Mouse (Mus musculus) layer of hippocampus, adult 9-10 months (tissue): Measurements from ENCODE around the gene Ccdc152.
"Not testable (repeated sequence)": the region's sequence is repeated elsewhere in the genome, so short reads cannot be mapped to it uniquely, and the experiment has no call there.

Experiments
- DNase-seq: peaks from one replicate; pipeline ENCODE4 v3.0.0; 2022; ENCODE audit warnings: low spot score

Gene Ccdc152

GRCm38 (mm10) chr15:3277391-3277790 lies 25.9 kb downstream of the Ccdc152 start:
- no peak for DNase-seq

DNA sequence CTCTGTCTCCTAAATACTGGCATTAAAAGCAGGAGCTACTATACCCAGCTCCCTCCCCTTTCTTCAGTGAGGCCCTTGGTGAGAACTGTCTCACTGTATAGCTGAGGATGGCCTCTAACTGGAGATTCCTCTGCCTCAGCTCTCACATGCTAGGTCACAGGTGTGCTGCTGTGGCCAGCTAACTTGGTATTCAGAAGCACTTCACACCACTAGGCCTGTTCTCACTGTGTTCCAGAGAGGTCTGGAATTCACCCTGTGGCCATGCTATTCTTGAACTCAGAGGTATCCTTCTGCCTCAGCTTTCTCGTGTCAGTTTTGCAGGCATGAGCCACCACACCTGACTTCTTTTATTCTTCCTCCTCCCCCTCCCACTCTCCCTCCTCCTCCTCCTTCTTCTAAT lies 30.1 kb downstream of the Ccdc152 start:
- DNase-seq, result no peak

DNA sequence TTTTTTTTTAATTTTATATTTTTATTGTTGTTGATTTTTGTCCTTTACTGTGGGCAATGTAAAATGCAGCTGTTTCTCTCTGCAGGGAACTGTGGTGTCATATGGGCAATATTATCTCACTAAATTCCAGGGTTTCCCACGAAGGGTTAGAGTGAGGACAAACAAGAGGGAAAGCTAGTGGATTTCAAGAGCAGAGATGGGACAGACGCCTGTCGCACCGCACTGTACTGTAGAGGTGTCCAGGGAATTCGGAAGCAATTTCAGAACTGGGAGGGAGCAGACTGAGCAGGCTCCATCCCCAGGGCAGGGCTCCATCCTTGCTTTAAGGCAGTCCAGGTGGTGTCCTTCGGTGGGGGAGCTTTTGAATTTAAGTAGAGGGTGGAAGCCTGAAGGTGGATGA lies 32.1 kb downstream of the Ccdc152 start:
- DNase-seq, result no peak

DNA sequence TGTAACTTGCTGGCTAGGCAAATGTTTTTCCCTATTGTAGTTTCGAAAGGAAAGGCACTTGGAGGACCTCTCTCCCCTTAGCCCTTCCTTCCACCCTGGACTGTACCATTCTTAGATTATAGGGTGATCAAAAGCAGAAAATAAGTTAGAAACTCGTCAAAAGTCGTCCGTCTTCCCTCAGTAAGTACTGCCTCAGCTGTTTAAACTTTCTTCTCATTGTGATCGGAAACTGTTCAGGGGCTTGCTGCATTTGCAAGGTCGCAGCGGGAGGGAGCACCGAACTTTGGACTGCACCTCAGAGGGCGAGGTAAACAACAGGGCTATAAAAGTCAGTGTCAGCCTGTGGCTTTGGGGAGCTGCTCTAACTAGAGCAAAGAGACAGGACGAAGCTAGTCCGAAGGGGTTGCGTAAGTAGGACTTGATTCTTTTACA lies 32.7 kb downstream of the Ccdc152 start:
- peak; percentile 59 for DNase-seq

DNA sequence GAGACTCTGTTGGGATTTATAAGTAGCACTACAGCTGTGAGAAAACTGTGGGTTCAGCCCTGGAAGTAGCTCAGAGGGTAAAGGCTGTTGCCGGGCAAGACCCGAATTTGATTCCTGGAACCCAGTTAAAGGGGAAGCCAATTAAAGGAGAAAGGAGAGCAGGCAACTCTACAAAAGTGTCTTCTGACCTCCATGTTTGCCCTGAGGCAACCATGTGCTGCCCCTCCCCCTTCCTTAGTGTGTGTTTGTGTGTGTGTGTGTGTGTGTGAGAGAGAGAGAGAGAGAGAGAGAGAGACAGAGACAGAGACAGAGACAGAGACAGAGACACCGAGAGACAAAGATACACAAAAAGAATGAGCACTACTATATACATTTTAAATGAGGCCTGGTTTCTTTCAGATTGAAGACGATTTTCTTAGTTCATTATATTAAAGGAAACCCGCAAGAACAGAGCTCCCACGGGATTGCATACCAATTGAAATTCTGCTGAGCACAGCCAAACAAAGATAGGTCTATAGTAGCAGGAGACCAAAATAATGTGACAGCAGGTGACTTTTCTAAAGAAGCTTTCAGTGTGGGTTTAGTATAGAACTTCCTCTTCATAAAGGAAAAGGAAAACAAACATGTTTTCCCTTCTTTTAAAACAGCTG lies 33.2 kb downstream of the Ccdc152 start:
- no peak for DNase-seq

GRCm38 (mm10) chr15:3269496-3269895 lies 33.8 kb downstream of the Ccdc152 start:
- DNase-seq, result no peak

GRCm38 (mm10) chr15:3268247-3268646 lies 35.1 kb downstream of the Ccdc152 start, which contains the start of gene Selenop:
TSS of gene Selenop (plus strand) at chr15:3268547.
- no peak for DNase-seq

GRCm38 (mm10) chr15:3264828-3265227 lies 38.5 kb downstream of the Ccdc152 start:
- no peak for DNase-seq

DNA sequence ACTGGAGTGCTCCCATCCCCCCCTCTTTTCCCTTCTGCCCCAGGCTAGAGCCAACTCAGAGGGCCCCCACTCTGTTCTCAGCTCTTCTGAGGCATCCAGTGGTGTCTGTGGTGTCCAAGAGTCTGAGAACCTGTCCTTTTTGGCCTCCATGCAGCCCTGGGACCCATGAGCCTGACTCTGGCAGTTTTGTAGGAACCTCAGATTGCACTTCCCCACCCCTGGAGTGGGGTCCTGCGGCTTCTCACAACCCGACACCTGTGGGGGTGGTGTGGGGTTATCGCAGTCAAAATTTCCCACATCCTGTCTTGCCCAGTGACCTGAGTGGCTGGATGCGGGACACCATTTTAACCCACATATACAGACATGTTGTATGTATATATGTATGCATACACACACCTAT lies 39.0 kb downstream of the Ccdc152 start:
- DNase-seq, result no peak

- DNase-seq, result no peak
Observed at GRCm38 (mm10) chr15:3262883-3263282, 40.4 kb downstream of the Ccdc152 start.

DNA sequence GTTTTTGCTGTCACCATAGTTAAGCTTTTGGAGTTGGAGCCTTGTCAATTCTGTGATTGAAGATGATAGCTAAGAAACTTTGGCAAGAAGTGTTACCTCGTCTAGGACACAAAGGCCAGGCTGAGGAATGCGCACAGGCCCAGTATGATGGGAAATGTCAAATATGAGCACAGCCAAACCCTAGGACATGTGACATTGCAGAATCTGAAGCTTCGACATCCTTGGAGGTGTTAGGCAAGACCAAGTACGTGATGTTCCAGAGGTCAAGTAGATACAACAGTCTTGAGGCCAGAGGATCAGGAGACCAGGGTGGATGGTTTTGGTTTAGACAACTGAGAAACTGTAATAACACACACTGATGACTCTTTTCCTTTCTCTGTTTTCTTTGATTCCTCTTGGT lies 43.0 kb downstream of the Ccdc152 start:
- DNase-seq, result no peak

GRCm38 (mm10) chr15:3259025-3259424 lies 44.3 kb downstream of the Ccdc152 start:
- DNase-seq, result no peak

DNA sequence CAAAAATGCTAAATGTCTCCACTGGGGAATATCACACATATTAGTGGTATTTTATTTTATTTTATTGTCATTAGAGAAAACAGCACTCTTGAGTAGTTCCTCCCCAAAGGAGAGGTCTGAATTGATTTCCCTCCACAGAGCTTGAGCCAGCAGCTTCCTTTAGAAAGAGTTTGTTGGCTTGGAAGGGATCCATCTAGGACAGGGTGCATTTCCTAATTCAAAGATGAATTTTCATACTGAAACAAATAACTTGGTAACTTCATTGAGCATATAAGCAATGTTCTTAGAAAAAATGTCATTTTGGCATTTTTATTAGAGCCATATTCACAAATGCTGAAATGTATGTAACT lies 51.6 kb downstream of the Ccdc152 start:
- no peak for DNase-seq

DNA sequence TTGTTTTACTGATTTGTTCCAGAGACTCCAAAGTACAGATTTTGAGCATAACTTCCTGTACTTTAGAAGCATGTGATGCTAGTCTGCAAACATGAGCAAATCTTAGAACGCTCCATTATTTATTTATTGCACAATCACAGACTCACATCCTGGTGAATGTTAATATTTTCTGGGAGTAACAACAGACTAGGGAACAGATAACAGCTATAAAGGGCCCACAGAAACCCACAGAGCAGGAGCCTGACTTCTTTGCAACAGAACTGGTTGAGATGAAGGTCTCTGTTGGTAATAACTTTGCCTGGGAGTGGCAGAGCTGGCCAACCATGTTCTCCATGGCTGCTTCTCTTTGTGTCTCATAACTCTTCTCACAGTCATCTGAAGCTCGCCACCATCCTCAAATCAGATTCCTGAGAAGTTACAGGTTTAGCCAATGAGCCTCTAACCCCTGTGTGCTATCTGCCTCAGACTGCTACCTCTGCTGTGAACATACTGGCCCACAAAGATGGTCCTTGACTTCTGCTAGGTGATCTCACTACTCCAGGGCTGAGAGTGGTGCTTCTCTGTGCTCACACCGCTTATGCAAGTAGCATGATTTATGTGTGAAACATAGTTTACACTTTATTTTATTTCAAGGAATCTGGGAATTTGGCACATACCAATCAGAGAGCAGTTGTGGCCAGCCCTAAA lies 52.2 kb downstream of the Ccdc152 start:
- no peak for DNase-seq

DNA sequence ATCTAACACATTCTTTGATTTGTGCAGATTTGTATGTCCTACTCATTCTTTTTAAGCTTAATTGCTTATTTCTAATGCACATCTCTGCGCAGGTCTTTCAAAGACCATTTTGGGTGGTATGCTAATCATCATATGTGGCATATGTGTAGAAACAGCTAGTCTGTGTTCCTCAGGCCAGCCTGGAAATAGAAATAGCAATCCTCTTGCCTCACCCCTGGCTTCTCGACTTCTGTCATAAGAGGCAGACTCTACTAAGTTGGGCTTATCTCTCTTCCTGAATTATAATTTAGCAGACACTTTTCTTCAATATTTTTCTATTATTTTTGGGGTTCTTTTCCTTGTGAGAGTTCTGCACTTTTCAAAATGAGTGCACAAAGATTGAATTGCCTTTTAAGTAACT lies 52.7 kb downstream of the Ccdc152 start:
- no peak for DNase-seq

- DNase-seq, result not testable (repeated sequence)
Observed at GRCm38 (mm10) chr15:3245036-3245435, 58.3 kb downstream of the Ccdc152 start.

DNA sequence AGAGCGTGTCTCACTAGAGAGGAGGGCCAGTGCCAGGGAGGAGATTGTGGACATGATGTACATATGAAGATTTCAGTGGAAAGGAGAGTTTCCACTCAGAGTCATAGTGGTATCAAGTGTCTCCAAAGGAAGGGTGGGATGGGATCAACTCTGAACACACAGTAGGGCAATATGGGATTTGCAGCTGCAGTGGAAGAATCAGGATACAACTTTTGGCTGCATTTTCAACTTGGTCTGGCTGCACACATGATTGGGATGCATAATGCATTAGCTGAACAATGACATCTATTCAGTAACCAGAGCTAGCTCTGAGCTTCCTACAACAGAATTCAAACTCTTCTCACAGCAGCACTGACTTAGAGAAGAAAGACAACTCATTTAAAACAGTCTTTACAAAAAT lies 65.4 kb downstream of the Ccdc152 start:
- DNase-seq, result peak; percentile 17

GRCm38 (mm10) chr15:3236338-3236737 lies 67.0 kb downstream of the Ccdc152 start:
- no peak for DNase-seq

DNA sequence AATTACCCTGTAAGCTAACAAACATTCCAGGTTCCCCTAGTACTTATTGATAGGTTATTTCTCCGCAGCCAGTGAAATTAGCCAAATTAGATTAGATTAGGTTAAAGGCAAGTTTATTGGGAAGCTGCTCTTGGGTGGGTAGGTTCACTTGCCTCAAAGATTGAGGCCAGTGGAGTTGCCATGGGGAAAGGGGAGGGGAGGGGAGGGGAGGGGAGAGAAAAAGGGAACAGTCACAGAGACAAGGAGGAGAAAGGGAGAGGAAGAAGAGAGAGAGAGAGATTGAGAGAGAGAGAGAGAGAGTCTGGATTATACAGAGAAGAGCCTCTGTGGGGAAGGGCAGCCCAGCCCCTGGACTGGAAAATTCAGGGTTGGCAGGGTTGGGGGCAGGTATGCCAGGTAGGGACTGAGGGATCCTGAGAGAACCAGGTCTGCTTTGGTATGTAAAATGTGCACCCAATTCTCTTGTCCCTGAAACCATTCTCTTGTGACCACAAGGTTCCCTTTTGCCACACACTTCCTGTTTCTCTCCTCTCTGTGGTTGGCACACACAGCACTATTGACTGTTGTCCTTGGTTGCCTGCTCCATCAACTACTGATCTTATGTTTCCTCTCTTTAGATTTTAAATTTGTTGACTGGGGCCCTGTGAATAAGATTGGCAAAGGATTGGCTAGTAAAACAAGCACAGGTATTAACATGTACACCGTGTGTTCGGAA lies 69.3 kb downstream of the Ccdc152 start:
- DNase-seq, result no peak

GRCm38 (mm10) chr15:3232168-3232835 lies 71.0 kb downstream of the Ccdc152 start:
- no peak for DNase-seq

- DNase-seq, result no peak
Observed at GRCm38 (mm10) chr15:3231004-3231403, 72.3 kb downstream of the Ccdc152 start.
